Mouse (Mus musculus) MEL (cell line): ENCODE data around the gene Vsig1. TPM values are rescaled to one million over a fixed set of nuclear protein-coding genes. Genes with fewer than 3 reads are reported as not detected.

Source experiments
- DNase-seq: peaks from one replicate; pipeline ENCODE4 v3.0.0; 2011; ENCODE audit warnings: low read depth, low spot score
- H3K27ac ChIP-seq: 2 replicates; pipeline ENCODE4 v1.5.1; 2012; ENCODE audit warnings: low read depth, mild to moderate bottlenecking, control low read depth, low read length, moderate library complexity; ENCODE audit not compliant: control insufficient read depth
- H3K27me3 ChIP-seq, 2 experiments: fragments of 150-350 bp in 1 of 2; sonication (generic) in 1 of 2; 2 replicates each; pipeline ENCODE4 v1.6.1; 2012; ENCODE audit warnings: low read length in 2 of 2, mild to moderate bottlenecking in 2 of 2, improper control_type of control experiment in 1 of 2, moderate library complexity in 1 of 2; ENCODE audit not compliant: insufficient read depth in 2 of 2, control insufficient read depth in 1 of 2
- H3K36me3 ChIP-seq, 2 experiments: 2 replicates each; pipeline ENCODE4 v1.6.1; 2012 to 2014; ENCODE audit warnings: low read length in 2 of 2, improper control_type of control experiment in 1 of 2, inconsistent platforms in 1 of 2, mild to moderate bottlenecking in 1 of 2; ENCODE audit not compliant: insufficient read depth in 2 of 2, control insufficient read depth in 1 of 2
- H3K4me1 ChIP-seq, 2 experiments: fragments of 150-350 bp in 1 of 2; sonication (generic) in 1 of 2; 2 replicates each; pipeline ENCODE4 v1.6.1; 2012; ENCODE audit warnings: low read length in 2 of 2, improper control_type of control experiment in 1 of 2, mild to moderate bottlenecking in 1 of 2; ENCODE audit not compliant: insufficient read depth in 2 of 2, control insufficient read depth in 1 of 2
- H3K4me3 ChIP-seq, 2 experiments: fragments of 150-350 bp in 1 of 2; sonication (generic) in 1 of 2; 2 replicates each; pipeline ENCODE4 v1.5.1; 2012; ENCODE audit warnings: low read depth in 2 of 2, low read length in 2 of 2, mild to moderate bottlenecking in 2 of 2, moderate library complexity in 2 of 2, control low read depth in 1 of 2, improper control_type of control experiment in 1 of 2; ENCODE audit not compliant: control insufficient read depth in 1 of 2, insufficient read depth in 1 of 2
- H3K79me2 ChIP-seq: 2 replicates; pipeline ENCODE4 v1.6.1; 2012; ENCODE audit warnings: mild to moderate bottlenecking, low read length, moderate library complexity; ENCODE audit not compliant: control insufficient read depth, poor library complexity, insufficient read depth
- H3K9ac ChIP-seq: 2 replicates; pipeline ENCODE4 v1.6.1; 2012; ENCODE audit warnings: low read depth, mild to moderate bottlenecking, control low read depth, low read length, moderate library complexity; ENCODE audit not compliant: control insufficient read depth, poor library complexity, severe bottlenecking
- H3K9me3 ChIP-seq: fragments of 150-350 bp; sonication (generic); replicated peaks from 2 replicates; pipeline ENCODE4 v1.6.1; 2012; ENCODE audit warnings: mild to moderate bottlenecking, low read length, improper control_type of control experiment, moderate library complexity; ENCODE audit not compliant: insufficient read depth
- BHLHE40 ChIP-seq: IDR thresholded peaks from 2 replicates; pipeline ENCODE4 v1.6.1; 2012; ENCODE audit warnings: low read depth, mild to moderate bottlenecking, inconsistent platforms, low read length, improper control_type of control experiment, borderline replicate concordance
- CHD1 ChIP-seq: IDR thresholded peaks from 2 replicates; pipeline ENCODE4 v1.6.1; 2012; ENCODE audit warnings: low read depth, mild to moderate bottlenecking, inconsistent platforms, low read length, improper control_type of control experiment
- CHD2 ChIP-seq: IDR thresholded peaks from 2 replicates; pipeline ENCODE4 v1.6.1; 2011; ENCODE audit warnings: low read length, improper control_type of control experiment
- CTCF ChIP-seq, 3 experiments: IDR thresholded peaks in 2 of 3; conservative IDR thresholded peaks in 1 of 3; 2 replicates each; pipeline ENCODE4 v1.5.1; 2011 to 2012; ENCODE audit warnings: low read length in 3 of 3, low read depth in 2 of 3, mild to moderate bottlenecking in 2 of 3, improper control_type of control experiment in 1 of 3, inconsistent platforms in 1 of 3, mixed read lengths in 1 of 3, moderate library complexity in 1 of 3; ENCODE audit not compliant: control insufficient read depth in 1 of 3, insufficient read depth in 1 of 3, poor library complexity in 1 of 3, severe bottlenecking in 1 of 3
- ELF1 ChIP-seq: IDR thresholded peaks from 2 replicates; pipeline ENCODE4 v1.6.1; 2014; ENCODE audit warnings: low read depth, mild to moderate bottlenecking, inconsistent platforms, low read length, improper control_type of control experiment, moderate library complexity
- EP300 ChIP-seq, 2 experiments: IDR thresholded peaks; 2 replicates each; pipeline ENCODE4 v1.6.1; 2011; ENCODE audit warnings: improper control_type of control experiment in 2 of 2, low read length in 2 of 2, low read depth in 1 of 2, mild to moderate bottlenecking in 1 of 2
- GATA1 ChIP-seq: IDR thresholded peaks from 2 replicates; pipeline ENCODE4 v1.6.1; 2011; ENCODE audit warnings: low read depth, low read length, improper control_type of control experiment
- HCFC1 ChIP-seq: IDR thresholded peaks from 2 replicates; pipeline ENCODE4 v1.6.1; 2012; ENCODE audit warnings: low read depth, mild to moderate bottlenecking, inconsistent platforms, low read length, improper control_type of control experiment, moderate library complexity
- KAT2A ChIP-seq: conservative IDR thresholded peaks from 2 replicates; pipeline ENCODE4 v1.6.1; 2012; ENCODE audit warnings: low read depth, low read length, improper control_type of control experiment, inconsistent platforms
- MAX ChIP-seq: IDR thresholded peaks from 2 replicates; pipeline ENCODE4 v1.6.1; 2011; ENCODE audit warnings: low read length, improper control_type of control experiment
- MAZ ChIP-seq: IDR thresholded peaks from 2 replicates; pipeline ENCODE4 v1.6.1; 2012; ENCODE audit warnings: low read depth, mild to moderate bottlenecking, inconsistent platforms, low read length, improper control_type of control experiment
- MXI1 ChIP-seq: IDR thresholded peaks from 2 replicates; pipeline ENCODE4 v1.6.1; 2011; ENCODE audit warnings: mild to moderate bottlenecking, low read depth, low read length, improper control_type of control experiment
- NRF1 ChIP-seq: IDR thresholded peaks from 2 replicates; pipeline ENCODE4 v1.6.1; 2014; ENCODE audit warnings: low read depth, mild to moderate bottlenecking, inconsistent platforms, low read length, improper control_type of control experiment, moderate library complexity; ENCODE audit not compliant: poor library complexity, insufficient read depth, severe bottlenecking
- POLR2A ChIP-seq, 2 experiments: IDR thresholded peaks; 2 replicates each; pipeline ENCODE4 v1.6.1; 2011 to 2012; ENCODE audit warnings: low read length in 2 of 2, mild to moderate bottlenecking in 2 of 2, control low read depth in 1 of 2, improper control_type of control experiment in 1 of 2, low read depth in 1 of 2, moderate library complexity in 1 of 2; ENCODE audit not compliant: control insufficient read depth in 1 of 2, insufficient read depth in 1 of 2, poor library complexity in 1 of 2
- POLR2AphosphoS2 ChIP-seq: IDR thresholded peaks from 2 replicates; pipeline ENCODE4 v1.6.1; 2011; ENCODE audit warnings: low read length, improper control_type of control experiment
- RAD21 ChIP-seq: IDR thresholded peaks from 2 replicates; pipeline ENCODE4 v1.6.1; 2011; ENCODE audit warnings: mild to moderate bottlenecking, low read depth, low read length, improper control_type of control experiment
- RCOR1 ChIP-seq: IDR thresholded peaks from 2 replicates; pipeline ENCODE4 v1.6.1; 2012; ENCODE audit warnings: low read depth, mild to moderate bottlenecking, inconsistent platforms, low read length, improper control_type of control experiment
- SMC3 ChIP-seq: IDR thresholded peaks from 2 replicates; pipeline ENCODE4 v1.6.1; 2011; ENCODE audit warnings: low read depth, low read length, improper control_type of control experiment
- TAL1 ChIP-seq: IDR thresholded peaks from 2 replicates; pipeline ENCODE4 v1.6.1; 2012; ENCODE audit warnings: mild to moderate bottlenecking, inconsistent platforms, low read length, moderate library complexity, mixed read lengths
- TBP ChIP-seq: IDR thresholded peaks from 2 replicates; pipeline ENCODE4 v1.8.0; 2011; ENCODE audit warnings: low read depth, low read length, improper control_type of control experiment
- TCF12 ChIP-seq: IDR thresholded peaks from 2 replicates; pipeline ENCODE4 v1.6.1; 2014; ENCODE audit warnings: low read depth, mild to moderate bottlenecking, inconsistent platforms, low read length, improper control_type of control experiment, moderate library complexity
- UBTF ChIP-seq: IDR thresholded peaks from 2 replicates; pipeline ENCODE4 v1.6.1; 2012; ENCODE audit warnings: low read depth, mild to moderate bottlenecking, inconsistent platforms, low read length, improper control_type of control experiment, moderate library complexity, borderline replicate concordance; ENCODE audit not compliant: insufficient read depth
- ZC3H11A ChIP-seq: IDR thresholded peaks from 2 replicates; pipeline ENCODE4 v1.6.1; 2012; ENCODE audit warnings: low read depth, mild to moderate bottlenecking, inconsistent platforms, low read length, improper control_type of control experiment
- ZKSCAN1 ChIP-seq: IDR thresholded peaks from 2 replicates; pipeline ENCODE4 v1.6.1; 2012; ENCODE audit warnings: low read depth, mild to moderate bottlenecking, inconsistent platforms, low read length, improper control_type of control experiment, moderate library complexity
- ZMIZ1 ChIP-seq: IDR thresholded peaks from 2 replicates; pipeline ENCODE4 v1.6.1; 2012; ENCODE audit warnings: low read depth, mild to moderate bottlenecking, inconsistent platforms, low read length, improper control_type of control experiment, moderate library complexity
- ZNF384 ChIP-seq: IDR thresholded peaks from 2 replicates; pipeline ENCODE4 v1.6.1; 2012; ENCODE audit warnings: low read depth, mild to moderate bottlenecking, inconsistent platforms, low read length, improper control_type of control experiment
- polyA plus RNA-seq, 2 experiments: library from polyadenylated mRNA; stranded (reverse) in 1 of 2; unstranded in 1 of 2; fragments of >175 nt in 1 of 2; fragments of >200 nt in 1 of 2; gene quantifications; 2 replicates each; pipeline versions ENCODE4 v1.2.1 to v1.2.4; 2012; ENCODE audit warnings: low replicate concordance in 2 of 2, low read depth in 1 of 2; ENCODE audit not compliant: insufficient read length in 2 of 2, insufficient read depth in 1 of 2, missing spikeins in 1 of 2
- total RNA-seq: library from RNA; depleted of rRNA; stranded (reverse); fragments of 300-350 nt; gene quantifications from 2 replicates; pipeline ENCODE4 v1.2.3, GENCODE M21; 2012

The Vsig1 gene
- total and polyA plus RNA-seq, 3 experiments, result not detected

- no peak overlapping the region for H3K27ac ChIP-seq
- no peaks in the 10 kb centered on the region for H3K79me2 ChIP-seq
- H3K4me1 ChIP-seq, result no peaks in the 10 kb centered on the region
- peaks cover 3 to 5% of the 10 kb centered on the region in 2 experiments; a peak in 3 of 4 replicates for H3K27me3 ChIP-seq
- H3K9me3 ChIP-seq, result no peaks in the 10 kb centered on the region
- H3K36me3 ChIP-seq, result no peaks in the 10 kb centered on the region
- H3K4me3 ChIP-seq, result no peak overlapping the region
- TF ChIP-seq MAX, result no peak
- no peak for TF ChIP-seq HCFC1
- no peak for TF ChIP-seq CHD2
- no peak for TF ChIP-seq ELF1
- TF ChIP-seq ZNF384, result no peak
- TF ChIP-seq MAZ, result no peak
- no peak for TF ChIP-seq CTCF (IDR thresholded peaks at IDR 0.05 in 2 of 3, conservative IDR thresholded peaks at IDR 0.05 in 1 of 3; ENCODE audit: control insufficient read depth in 1 of 3, insufficient read depth in 1 of 3, low read depth in 2 of 3, low read length in 3 of 3, poor library complexity in 1 of 3, severe bottlenecking in 1 of 3)
- no peak overlapping the region for H3K9ac ChIP-seq
- DNase-seq, result no peak
Observed at GRCm38 (mm10) chrX:140921321-140921720, 13.9 kb downstream of the Vsig1 start.

GRCm38 (mm10) chrX:140932066-140932465, 24.7 kb downstream of the Vsig1 start:
- Histone ChIP-seq H3K27me3 (no peaks in the 10 kb centered on the region), H3K27ac (no peak overlapping the region), H3K36me3 (peaks cover 0 to 14% of the 10 kb centered on the region in 2 experiments; a peak in 2 of 4 replicates), H3K9ac (no peak overlapping the region), H3K79me2 (no peaks in the 10 kb centered on the region), H3K9me3 (no peaks in the 10 kb centered on the region), H3K4me3 (no peak overlapping the region)
- peak; percentile 30 for DNase-seq
- TF ChIP-seq RAD21, result peak; percentile 54
- TF ChIP-seq TBP, result no peak
- TF ChIP-seq CTCF (IDR thresholded peaks at IDR 0.05 in 2 of 3, conservative IDR thresholded peaks at IDR 0.05 in 1 of 3; ENCODE audit: control insufficient read depth in 1 of 3, insufficient read depth in 1 of 3, low read depth in 2 of 3, low read length in 3 of 3, poor library complexity in 1 of 3, severe bottlenecking in 1 of 3), result peak; percentile 13 to 47 (median 27); a peak in 4 of 6 replicates
- peak; percentile 39 for TF ChIP-seq SMC3
- TF ChIP-seq, all 39 proteins: peak for 3
- peaks cover 5 to 10% of the 10 kb centered on the region in 2 experiments for H3K4me1 ChIP-seq

GRCm38 (mm10) chrX:140933263-140933662, 25.9 kb downstream of the Vsig1 start:
- no peaks in the 10 kb centered on the region for H3K9me3 ChIP-seq
- peaks cover 0 to 14% of the 10 kb centered on the region in 2 experiments; a peak in 2 of 4 replicates for H3K36me3 ChIP-seq
- no peak for TF ChIP-seq POLR2A (IDR thresholded peaks at IDR 0.05; ENCODE audit: control insufficient read depth in 1 of 2, insufficient read depth in 1 of 2, low read depth in 1 of 2, low read length in 2 of 2, poor library complexity in 1 of 2)
- TF ChIP-seq TCF12, result peak; percentile 86
- peak; percentile 33; the same call in 1 of the 2 replicates for TF ChIP-seq BHLHE40
- TF ChIP-seq KAT2A, result no peak
- TF ChIP-seq UBTF, result no peak
- no peak for TF ChIP-seq ZMIZ1
- no peak for TF ChIP-seq CTCF (IDR thresholded peaks at IDR 0.05 in 2 of 3, conservative IDR thresholded peaks at IDR 0.05 in 1 of 3; ENCODE audit: control insufficient read depth in 1 of 3, insufficient read depth in 1 of 3, low read depth in 2 of 3, low read length in 3 of 3, poor library complexity in 1 of 3, severe bottlenecking in 1 of 3)
- TF ChIP-seq RAD21, result no peak
- no peak for TF ChIP-seq ZC3H11A
- TF ChIP-seq POLR2AphosphoS2, result no peak
- TF ChIP-seq ZNF384, result no peak
- TF ChIP-seq EP300 (IDR thresholded peaks at IDR 0.05; ENCODE audit: low read depth in 1 of 2, low read length in 2 of 2), result peak; percentile 84 to 85
- TF ChIP-seq TAL1, result no peak
- 0 out of 2 replicates have a peak, but pooled peaks have one; percentile 17 for TF ChIP-seq ELF1
- no peak for TF ChIP-seq CHD1
- no peak for TF ChIP-seq NRF1
- peak; percentile 87 for TF ChIP-seq GATA1
- TF ChIP-seq ZKSCAN1, result no peak
- no peak for TF ChIP-seq MXI1
- TF ChIP-seq RCOR1, result peak; percentile 80

More at GRCm38 (mm10) chrX:140933263-140933662, 25.9 kb downstream of the Vsig1 start:
- no peak overlapping the region for H3K9ac ChIP-seq
- H3K4me1 ChIP-seq, result peaks cover 5 to 10% of the 10 kb centered on the region in 2 experiments
- H3K27me3 ChIP-seq, result no peaks in the 10 kb centered on the region
- DNase-seq, result peak; percentile 58
- no peak overlapping the region for H3K4me3 ChIP-seq
- no peaks in the 10 kb centered on the region for H3K79me2 ChIP-seq
- no peak overlapping the region for H3K27ac ChIP-seq
